Mouse (Mus musculus): ENCODE measurements around the gene Mmp19. TPM values are rescaled to one million over a fixed set of nuclear protein-coding genes. Genes with fewer than 3 reads are reported as not detected.

The Mmp19 gene
- polyA plus RNA-seq, 1 experiment from 2014 or later: 1.0 TPM

DNA sequence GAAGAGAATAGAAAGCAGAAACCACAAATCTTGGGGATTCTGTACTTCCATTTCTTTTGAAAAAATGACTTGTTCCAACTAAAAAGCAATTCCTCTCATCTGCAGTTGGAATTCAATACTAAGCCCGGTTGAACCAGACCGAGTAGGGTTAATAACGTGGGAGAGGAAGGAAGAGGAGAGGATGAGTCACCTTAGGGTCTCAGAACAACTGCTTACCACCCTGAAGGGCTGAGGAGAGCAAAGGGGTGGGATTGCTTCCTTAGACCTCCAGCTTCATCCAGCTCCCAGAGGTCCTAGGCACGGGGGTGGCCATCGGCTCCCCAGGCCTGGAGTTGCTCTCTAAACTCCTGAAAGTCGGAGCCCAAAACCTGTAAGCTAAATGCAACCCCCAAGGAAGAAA is 12.7 kb downstream of the Mmp19 start:
- Histone ChIP-seq H3K27me3 (no peaks in the 10 kb centered on the region), H3K9ac (peak overlapping the region; percentile 96), H3K4me2 (peak overlapping the region; percentile 85), H3K4me3 (peak overlapping the region; percentile 82), H3K9me3 (no peaks in the 10 kb centered on the region), H3K36me3 (peaks cover 45% of the 10 kb centered on the region), H3K27ac (peak overlapping the region; percentile 99), H3K4me1 (peaks cover 43% of the 10 kb centered on the region)
- no peak for ATAC-seq (ENCODE audit: insufficient number of reproducible peaks, insufficient read depth, low FRiP score, low TSS enrichment, low read depth)
- 4% methylated on average over 6 of the region's 6 CpGs for WGBS

DNA sequence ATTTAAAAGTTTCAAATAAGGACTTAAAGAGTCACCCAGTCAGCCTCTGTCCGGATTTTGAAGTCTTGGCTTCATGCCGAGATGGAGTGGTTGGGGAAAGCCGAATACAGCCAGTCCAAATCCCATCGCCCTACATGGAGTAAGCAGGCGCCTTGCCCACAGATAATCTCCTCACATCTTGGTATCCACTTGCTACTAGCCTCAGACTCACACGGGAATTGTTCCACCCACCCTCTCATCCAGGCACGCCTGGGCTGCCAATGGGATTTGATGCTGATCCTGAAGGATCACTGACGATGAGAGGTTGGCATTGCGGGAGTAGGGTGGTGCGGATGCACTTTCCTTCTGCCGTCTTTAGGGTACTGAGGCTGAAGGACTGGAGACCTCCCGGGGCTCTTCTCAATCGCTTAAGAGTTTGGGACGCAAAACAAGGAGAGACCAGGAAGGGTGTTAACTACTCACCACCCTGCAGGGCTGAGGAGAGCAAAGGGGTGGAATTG is 13.1 kb downstream of the Mmp19 start, which contains the start of gene Dnajc14:
Gene Dnajc14 (plus strand): TSS at position 292 of the 500 bp plus-strand sequence.
- 0 out of 2 replicates have a peak, but pooled peaks have one; percentile 5 for ATAC-seq (ENCODE audit: insufficient number of reproducible peaks, insufficient read depth, low FRiP score, low TSS enrichment, low read depth)
- under 1% methylated on average over 14 of the region's 14 CpGs for WGBS
- no peaks in the 10 kb centered on the region for H3K27me3 ChIP-seq
- H3K36me3 ChIP-seq: peaks cover 47% of the 10 kb centered on the region
- peak within 1 kb of the TSS; percentile 96 for H3K9ac ChIP-seq
- H3K9me3 ChIP-seq: no peaks in the 10 kb centered on the region
- peak within 1 kb of the TSS; percentile 99 for H3K27ac ChIP-seq
- H3K4me3 ChIP-seq: peak within 1 kb of the TSS; percentile 82
- peak within 1 kb of the TSS; percentile 85 for H3K4me2 ChIP-seq
- H3K4me1 ChIP-seq: peaks cover 48% of the 10 kb centered on the region

GRCm38 (mm10) chr10:128804271-128805091 is 13.8 kb downstream of the Mmp19 start, which contains the start of gene Tmem198b:
Gene Tmem198b (minus strand): TSS chr10:128804370.
- Histone ChIP-seq H3K9me3 (no peaks in the 10 kb centered on the region), H3K4me2 (peak within 1 kb of the TSS; percentile 85), H3K27ac (peak within 1 kb of the TSS; percentile 99), H3K4me3 (peak within 1 kb of the TSS; percentile 82), H3K4me1 (peaks cover 55% of the 10 kb centered on the region), H3K9ac (peak within 1 kb of the TSS; percentile 96), H3K27me3 (no peaks in the 10 kb centered on the region), H3K36me3 (peaks cover 48% of the 10 kb centered on the region)
- peak; percentile 53 for ATAC-seq (ENCODE audit: insufficient number of reproducible peaks, insufficient read depth, low FRiP score, low TSS enrichment, low read depth)
- WGBS: 0% methylated on average over 28 of the region's 28 CpGs

DNA sequence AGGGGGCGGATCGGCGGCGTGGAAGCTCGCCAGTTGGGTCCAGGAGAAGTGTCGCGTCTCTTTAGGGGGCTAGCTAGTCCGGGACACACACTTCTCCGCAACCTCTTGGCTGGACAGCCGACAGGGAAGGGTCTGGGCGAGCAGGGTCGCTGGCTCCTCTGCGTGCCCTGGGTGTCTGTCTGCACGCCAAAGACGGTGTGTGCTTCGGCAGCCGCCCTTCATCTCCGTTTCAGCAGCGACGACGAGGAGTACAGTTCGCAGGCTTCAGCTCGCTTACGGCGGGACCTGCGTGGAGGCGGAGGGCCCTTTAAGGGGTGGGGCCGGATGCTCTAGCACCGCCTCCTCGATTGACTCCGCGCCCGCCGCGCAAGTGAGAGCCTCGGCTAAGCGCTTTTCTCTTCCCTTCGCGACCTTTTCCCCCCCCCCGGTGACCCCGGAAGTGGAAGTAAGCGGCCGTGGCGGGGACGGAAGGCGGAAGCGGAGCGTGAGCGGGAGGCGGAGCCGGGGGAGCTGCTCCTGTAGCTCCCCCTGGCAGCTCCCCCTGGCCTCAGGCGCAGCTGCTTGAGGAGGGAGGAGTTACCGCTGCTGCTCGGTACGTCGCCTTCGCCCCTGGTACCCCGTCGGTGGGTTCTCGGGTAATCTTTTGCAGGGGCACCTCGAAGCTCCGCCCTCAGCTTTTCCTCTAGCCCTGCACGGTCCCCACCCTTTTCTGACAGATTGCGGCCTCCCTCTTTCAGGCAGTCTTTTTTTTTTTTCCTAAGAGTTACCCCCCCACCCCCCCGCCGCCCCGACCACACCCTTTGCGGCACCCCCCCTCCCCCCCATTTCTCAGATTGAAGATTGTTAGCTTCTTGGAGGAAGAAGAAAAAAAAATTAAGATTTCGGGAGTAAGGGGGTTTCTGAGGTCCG is 14.6 kb downstream of the Mmp19 start:
- peak; percentile 88 for ATAC-seq (ENCODE audit: insufficient number of reproducible peaks, insufficient read depth, low FRiP score, low TSS enrichment, low read depth)
- Histone ChIP-seq H3K36me3 (peaks cover 49% of the 10 kb centered on the region), H3K4me2 (peak overlapping the region; percentile 85), H3K4me1 (peaks cover 57% of the 10 kb centered on the region), H3K9ac (peak overlapping the region; percentile 96), H3K4me3 (peak overlapping the region; percentile 82), H3K27ac (peak overlapping the region; percentile 99), H3K27me3 (no peaks in the 10 kb centered on the region), H3K9me3 (no peaks in the 10 kb centered on the region)
- WGBS: under 1% methylated on average over 69 of the region's 70 CpGs

GRCm38 (mm10) chr10:128806086-128806485 is 15.4 kb downstream of the Mmp19 start:
- peaks cover 57% of the 10 kb centered on the region for H3K4me1 ChIP-seq
- ATAC-seq (ENCODE audit: insufficient number of reproducible peaks, insufficient read depth, low FRiP score, low TSS enrichment, low read depth): no peak
- no peaks in the 10 kb centered on the region for H3K9me3 ChIP-seq
- H3K36me3 ChIP-seq: peaks cover 42% of the 10 kb centered on the region
- 59% methylated on average over 6 of the region's 6 CpGs for WGBS
- H3K4me2 ChIP-seq: peak overlapping the region; percentile 85
- H3K4me3 ChIP-seq: peak overlapping the region; percentile 82
- H3K27ac ChIP-seq: 0 out of 2 replicates have a peak overlapping the region, but pooled peaks have one; percentile 99
- H3K9ac ChIP-seq: peak overlapping the region; percentile 96
- no peaks in the 10 kb centered on the region for H3K27me3 ChIP-seq

DNA sequence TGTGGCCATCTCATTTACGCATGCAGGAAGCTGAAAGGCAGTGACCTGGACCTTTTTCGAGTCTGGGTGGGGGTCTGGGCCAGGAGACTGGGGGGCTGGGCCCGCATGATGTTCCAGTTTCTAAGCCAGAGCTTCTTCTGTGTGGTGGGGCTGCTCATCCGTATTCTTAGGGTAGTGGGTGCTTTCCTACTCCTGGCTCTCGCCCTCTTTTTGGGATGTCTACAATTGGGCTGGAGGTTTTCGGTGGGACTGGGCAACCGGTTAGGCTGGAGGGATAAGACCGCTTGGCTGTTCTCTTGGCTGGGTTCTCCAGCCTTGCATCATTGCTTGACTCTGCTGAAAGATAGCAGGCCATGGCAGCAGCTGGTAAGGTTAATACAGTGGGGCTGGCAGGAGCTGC is 16.3 kb downstream of the Mmp19 start:
- H3K36me3 ChIP-seq: peaks cover 34% of the 10 kb centered on the region
- H3K4me1 ChIP-seq: peaks cover 53% of the 10 kb centered on the region
- no peaks in the 10 kb centered on the region for H3K9me3 ChIP-seq
- no peaks in the 10 kb centered on the region for H3K27me3 ChIP-seq
- peak overlapping the region; percentile 85 for H3K4me2 ChIP-seq
- no peak overlapping the region for H3K27ac ChIP-seq
- no peak for ATAC-seq (ENCODE audit: insufficient number of reproducible peaks, insufficient read depth, low FRiP score, low TSS enrichment, low read depth)
- H3K9ac ChIP-seq: peak overlapping the region; percentile 96
- WGBS: 88% methylated on average over 8 of the region's 8 CpGs
- H3K4me3 ChIP-seq: peak overlapping the region; percentile 82

- peaks cover 7% of the 10 kb centered on the region; the same call in 1 of the 2 replicates for H3K4me1 ChIP-seq
- H3K27ac ChIP-seq: no peak within 1 kb of the TSS
- no peaks in the 10 kb centered on the region for H3K9me3 ChIP-seq
- H3K9ac ChIP-seq: no peak within 1 kb of the TSS
- H3K4me2 ChIP-seq: no peak within 1 kb of the TSS
- ATAC-seq (ENCODE audit: insufficient number of reproducible peaks, insufficient read depth, low FRiP score, low TSS enrichment, low read depth): no peak
- 89% methylated on average over 13 of the region's 13 CpGs for WGBS
- H3K36me3 ChIP-seq: peaks cover 71% of the 10 kb centered on the region
- H3K27me3 ChIP-seq: no peaks in the 10 kb centered on the region
- H3K4me3 ChIP-seq: no peak within 1 kb of the TSS
Observed at GRCm38 (mm10) chr10:128817033-128817432, 26.3 kb downstream of the Mmp19 start, which contains the start of gene Sarnp. Gene Sarnp (plus strand): TSS chr10:128817333.

DNA sequence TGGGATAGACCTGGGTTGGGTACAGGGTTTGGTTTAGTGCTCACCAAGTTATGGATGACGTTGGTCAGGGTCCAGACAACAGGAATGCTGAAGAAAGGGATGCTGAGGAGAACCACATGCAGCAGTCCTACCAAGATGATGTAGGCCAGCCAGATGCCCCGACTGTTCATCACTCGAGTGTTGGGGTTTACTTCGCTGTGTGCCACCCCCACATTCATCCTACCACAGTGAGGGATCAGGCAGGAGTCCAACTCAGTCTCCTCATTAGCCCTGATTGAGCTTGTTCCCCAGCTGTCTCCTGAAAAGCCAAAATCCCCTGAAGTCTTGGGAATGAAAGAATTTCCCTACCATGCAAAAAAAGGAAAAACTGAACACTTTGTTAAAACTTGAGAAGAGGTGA is 29.5 kb downstream of the Mmp19 start:
- Histone ChIP-seq H3K36me3 (peaks cover 50% of the 10 kb centered on the region), H3K4me2 (no peak overlapping the region), H3K9ac (no peak overlapping the region), H3K9me3 (no peaks in the 10 kb centered on the region), H3K4me1 (peaks cover 18% of the 10 kb centered on the region), H3K4me3 (no peak overlapping the region), H3K27ac (no peak overlapping the region), H3K27me3 (no peaks in the 10 kb centered on the region)
- WGBS: 90% methylated on average over 4 of the region's 4 CpGs
- ATAC-seq (ENCODE audit: insufficient number of reproducible peaks, insufficient read depth, low FRiP score, low TSS enrichment, low read depth): no peak

DNA sequence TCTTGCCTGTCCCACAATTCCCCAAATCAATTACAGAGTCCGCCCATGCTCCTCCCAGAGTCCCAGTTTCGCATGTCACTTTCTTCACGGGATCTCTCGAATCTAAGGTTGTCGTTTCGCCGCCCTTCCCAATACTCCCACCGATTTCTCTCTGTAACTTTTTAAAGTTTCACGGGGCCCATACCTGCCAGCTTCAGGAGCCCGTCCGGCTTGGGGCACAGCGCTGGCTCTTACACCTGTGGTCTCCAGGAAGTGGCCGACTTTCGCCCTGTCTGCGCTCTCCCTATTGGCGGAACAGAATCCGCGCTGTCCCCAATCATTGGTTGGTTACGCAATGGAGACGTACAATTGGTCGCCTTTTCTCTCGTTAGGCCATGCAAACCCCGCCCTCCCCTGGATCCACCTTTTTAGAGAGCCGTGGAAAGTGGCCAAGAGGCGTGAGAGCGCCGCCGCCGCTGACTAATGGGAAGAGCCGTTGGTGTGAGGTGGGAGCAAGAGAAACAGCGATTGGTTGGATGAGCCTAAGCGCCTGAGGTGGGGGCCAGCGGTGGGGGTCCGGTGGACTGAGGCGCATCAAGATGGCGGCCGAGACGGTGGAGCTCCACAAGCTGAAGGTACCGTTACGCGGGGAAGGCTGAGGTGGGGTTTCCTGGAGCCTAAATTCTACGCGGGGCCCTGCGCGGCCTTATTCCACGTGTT is 30.8 kb downstream of the Mmp19 start, which contains the start of gene Ormdl2:
Gene Ormdl2 (minus strand): TSS at position 288 of the 699 bp plus-strand sequence.
- Histone ChIP-seq H3K27ac (peak within 1 kb of the TSS; percentile 72; the same call in 1 of the 2 replicates), H3K9me3 (no peaks in the 10 kb centered on the region), H3K27me3 (no peaks in the 10 kb centered on the region), H3K4me2 (peak within 1 kb of the TSS; percentile 85), H3K4me3 (peak within 1 kb of the TSS; percentile 94), H3K9ac (peak within 1 kb of the TSS; percentile 86), H3K36me3 (peaks cover 41% of the 10 kb centered on the region), H3K4me1 (peaks cover 18% of the 10 kb centered on the region)
- ATAC-seq (ENCODE audit: insufficient number of reproducible peaks, insufficient read depth, low FRiP score, low TSS enrichment, low read depth): peak; percentile 99
- WGBS: under 1% methylated on average over 46 of the region's 46 CpGs

GRCm38 (mm10) chr10:128822135-128822534 is 31.4 kb downstream of the Mmp19 start:
- Histone ChIP-seq H3K9ac (peak overlapping the region; percentile 86), H3K4me1 (peaks cover 18% of the 10 kb centered on the region), H3K9me3 (no peaks in the 10 kb centered on the region), H3K4me2 (peak overlapping the region; percentile 85), H3K27ac (peak overlapping the region; percentile 72; the same call in 1 of the 2 replicates), H3K27me3 (no peaks in the 10 kb centered on the region), H3K36me3 (peaks cover 35% of the 10 kb centered on the region), H3K4me3 (peak overlapping the region; percentile 94)
- ATAC-seq (ENCODE audit: insufficient number of reproducible peaks, insufficient read depth, low FRiP score, low TSS enrichment, low read depth): no peak
- WGBS: 3% methylated on average over 13 of the region's 13 CpGs

Measured in embryonic facial prominence, embryonic 13.5 days (tissue).